Mouse (Mus musculus): ENCODE data around the gene Vps35. TPM values are rescaled to one million over a fixed set of nuclear protein-coding genes. Genes with fewer than 3 reads are reported as not detected.
A peak's percentile ranks its signal among the peaks of the same experiment; 100 is the strongest.

Gene Vps35
- 140 and 147 TPM in 2 replicates for polyA plus RNA-seq (2016; fragmentation: Nextera tagmentation; extraction: Ambion mirVana)

GRCm38 (mm10) chr8:85299434-85300077 is at the start of gene Vps35, which contains the start of gene Orc6:
Gene Vps35, minus strand, starts transcription at chr8:85299802.
Gene Orc6, plus strand, starts transcription at chr8:85299632.
- under 1% methylated on average over 63 of the region's 63 CpGs for WGBS
- DNase-seq (ENCODE audit: low spot score) = peak; percentile 97
- H3K27ac ChIP-seq (replicated peaks) = peak within 1 kb of the TSS; percentile 98

GRCm38 (mm10) chr8:85339871-85340573 is 40.4 kb upstream of the Vps35 start:
- Histone ChIP-seq H3K4me3 (no peak overlapping the region), H3K27ac (replicated peaks) (peak overlapping the region; percentile 27; the same call in 1 of the 2 replicates), H3K36me3 (replicated peaks) (no peaks in the 10 kb centered on the region), H3K4me1 (peaks cover 11% of the 10 kb centered on the region), H3K9me3 (no peaks in the 10 kb centered on the region), H3K27me3 (replicated peaks; ENCODE audit: low read depth, poor library complexity, severe bottlenecking) (no peaks in the 10 kb centered on the region)
- DNase-seq (ENCODE audit: low spot score) = peak; percentile 8
- 76% methylated on average over 5 of the region's 5 CpGs for WGBS

More at GRCm38 (mm10) chr8:85299434-85300077, at the start of gene Vps35, which contains the start of gene Orc6:
- Histone ChIP-seq H3K4me1 (peaks cover 33% of the 10 kb centered on the region), H3K4me3 (peak within 1 kb of the TSS; percentile 99), H3K36me3 (replicated peaks) (peaks cover 38% of the 10 kb centered on the region), H3K9me3 (no peaks in the 10 kb centered on the region), H3K27me3 (replicated peaks; ENCODE audit: low read depth, poor library complexity, severe bottlenecking) (no peaks in the 10 kb centered on the region)

- no peaks in the 10 kb centered on the region for H3K27me3 ChIP-seq (replicated peaks; ENCODE audit: low read depth, poor library complexity, severe bottlenecking)
- H3K4me3 ChIP-seq = no peak overlapping the region
- H3K9me3 ChIP-seq = no peaks in the 10 kb centered on the region
- no peak overlapping the region for H3K27ac ChIP-seq (replicated peaks)
- H3K4me1 ChIP-seq = peaks cover 11% of the 10 kb centered on the region
- no peaks in the 10 kb centered on the region for H3K36me3 ChIP-seq (replicated peaks)
- DNase-seq (ENCODE audit: low spot score) = no peak
- 87% methylated on average over 4 of the region's 4 CpGs for WGBS
These were observed 38.1 kb upstream of the Vps35 start for GRCm38 (mm10) chr8:85337681-85338080.

GRCm38 (mm10) chr8:85336211-85336933 is 36.8 kb upstream of the Vps35 start:
- Histone ChIP-seq H3K36me3 (replicated peaks) (no peaks in the 10 kb centered on the region), H3K27me3 (replicated peaks; ENCODE audit: low read depth, poor library complexity, severe bottlenecking) (no peaks in the 10 kb centered on the region), H3K9me3 (no peaks in the 10 kb centered on the region), H3K27ac (replicated peaks) (no peak overlapping the region), H3K4me3 (no peak overlapping the region), H3K4me1 (peaks cover 11% of the 10 kb centered on the region)
- no peak for DNase-seq (ENCODE audit: low spot score)
- WGBS = 76% methylated on average over 6 of the region's 6 CpGs

GRCm38 (mm10) chr8:85335105-85335504 is 35.5 kb upstream of the Vps35 start:
- Histone ChIP-seq H3K27me3 (replicated peaks; ENCODE audit: low read depth, poor library complexity, severe bottlenecking) (no peaks in the 10 kb centered on the region), H3K9me3 (no peaks in the 10 kb centered on the region), H3K4me1 (peaks cover 8% of the 10 kb centered on the region), H3K27ac (replicated peaks) (no peak overlapping the region), H3K36me3 (replicated peaks) (no peaks in the 10 kb centered on the region), H3K4me3 (no peak overlapping the region)
- DNase-seq (ENCODE audit: low spot score) = no peak

GRCm38 (mm10) chr8:85329506-85329905 is 29.9 kb upstream of the Vps35 start:
- H3K9me3 ChIP-seq = no peaks in the 10 kb centered on the region
- H3K27me3 ChIP-seq (replicated peaks; ENCODE audit: low read depth, poor library complexity, severe bottlenecking) = no peaks in the 10 kb centered on the region
- no peak overlapping the region for H3K4me3 ChIP-seq
- WGBS = 74% methylated on average over 1 of the region's 1 CpGs
- no peaks in the 10 kb centered on the region for H3K4me1 ChIP-seq
- no peaks in the 10 kb centered on the region for H3K36me3 ChIP-seq (replicated peaks)
- no peak for DNase-seq (ENCODE audit: low spot score)
- no peak overlapping the region for H3K27ac ChIP-seq (replicated peaks)

GRCm38 (mm10) chr8:85327036-85327435 is 27.4 kb upstream of the Vps35 start:
- no peaks in the 10 kb centered on the region for H3K36me3 ChIP-seq (replicated peaks)
- 76% methylated on average over 9 of the region's 9 CpGs for WGBS
- H3K27me3 ChIP-seq (replicated peaks; ENCODE audit: low read depth, poor library complexity, severe bottlenecking) = no peaks in the 10 kb centered on the region
- no peak overlapping the region for H3K27ac ChIP-seq (replicated peaks)
- H3K9me3 ChIP-seq = no peaks in the 10 kb centered on the region
- DNase-seq (ENCODE audit: low spot score) = no peak
- H3K4me1 ChIP-seq = no peaks in the 10 kb centered on the region; the same call in 1 of the 2 replicates
- no peak overlapping the region for H3K4me3 ChIP-seq

GRCm38 (mm10) chr8:85323084-85323483 is 23.5 kb upstream of the Vps35 start:
- 0 out of 2 replicates have a peak, but pooled peaks cover 4% of the 10 kb centered on the region for H3K9me3 ChIP-seq
- no peaks in the 10 kb centered on the region; the same call in 1 of the 2 replicates for H3K4me1 ChIP-seq
- no peak overlapping the region for H3K27ac ChIP-seq (replicated peaks)
- WGBS = 76% methylated on average over 3 of the region's 3 CpGs
- no peak overlapping the region for H3K4me3 ChIP-seq
- no peaks in the 10 kb centered on the region for H3K36me3 ChIP-seq (replicated peaks)
- DNase-seq (ENCODE audit: low spot score) = no peak
- no peaks in the 10 kb centered on the region for H3K27me3 ChIP-seq (replicated peaks; ENCODE audit: low read depth, poor library complexity, severe bottlenecking)

GRCm38 (mm10) chr8:85321981-85322380 is 22.4 kb upstream of the Vps35 start:
- no peak overlapping the region for H3K4me3 ChIP-seq
- no peak overlapping the region for H3K27ac ChIP-seq (replicated peaks)
- no peak for DNase-seq (ENCODE audit: low spot score)
- H3K9me3 ChIP-seq = 0 out of 2 replicates have a peak, but pooled peaks cover 5% of the 10 kb centered on the region
- 81% methylated on average over 15 of the region's 15 CpGs for WGBS
- H3K36me3 ChIP-seq (replicated peaks) = no peaks in the 10 kb centered on the region
- H3K27me3 ChIP-seq (replicated peaks; ENCODE audit: low read depth, poor library complexity, severe bottlenecking) = no peaks in the 10 kb centered on the region
- no peaks in the 10 kb centered on the region; the same call in 1 of the 2 replicates for H3K4me1 ChIP-seq

- Histone ChIP-seq H3K9me3 (0 out of 2 replicates have a peak, but pooled peaks cover 5% of the 10 kb centered on the region), H3K4me1 (no peaks in the 10 kb centered on the region; the same call in 1 of the 2 replicates), H3K27ac (replicated peaks) (no peak overlapping the region), H3K36me3 (replicated peaks) (no peaks in the 10 kb centered on the region), H3K4me3 (no peak overlapping the region), H3K27me3 (replicated peaks; ENCODE audit: low read depth, poor library complexity, severe bottlenecking) (no peaks in the 10 kb centered on the region)
- DNase-seq (ENCODE audit: low spot score) = no peak
- WGBS = 90% methylated on average over 4 of the region's 4 CpGs
These were observed 18.9 kb upstream of the Vps35 start for GRCm38 (mm10) chr8:85318534-85318933.

GRCm38 (mm10) chr8:85313036-85313435 is 13.4 kb upstream of the Vps35 start:
- Histone ChIP-seq H3K4me1 (no peaks in the 10 kb centered on the region), H3K36me3 (replicated peaks) (peaks cover 20% of the 10 kb centered on the region), H3K27me3 (replicated peaks; ENCODE audit: low read depth, poor library complexity, severe bottlenecking) (no peaks in the 10 kb centered on the region), H3K9me3 (0 out of 2 replicates have a peak, but pooled peaks cover under 1% of the 10 kb centered on the region), H3K4me3 (no peak overlapping the region), H3K27ac (replicated peaks) (no peak overlapping the region)
- DNase-seq (ENCODE audit: low spot score) = no peak
- 82% methylated on average over 3 of the region's 3 CpGs for WGBS

- no peaks in the 10 kb centered on the region for H3K9me3 ChIP-seq
- no peak overlapping the region for H3K27ac ChIP-seq (replicated peaks)
- DNase-seq (ENCODE audit: low spot score) = peak; percentile 11
- H3K27me3 ChIP-seq (replicated peaks; ENCODE audit: low read depth, poor library complexity, severe bottlenecking) = no peaks in the 10 kb centered on the region
- H3K36me3 ChIP-seq (replicated peaks) = peaks cover 33% of the 10 kb centered on the region
- H3K4me3 ChIP-seq = no peak overlapping the region
- H3K4me1 ChIP-seq = no peaks in the 10 kb centered on the region
These were observed 12.1 kb upstream of the Vps35 start for GRCm38 (mm10) chr8:85311743-85312142.
